Mouse (Mus musculus) cerebellum, adult 2 months (tissue): ENCODE results near the gene Sdc1.

Experiments
- CTCF ChIP-seq: fragments of 200-500 bp; IDR thresholded peaks from 2 replicates; pipeline ENCODE4 v1.5.1; 2011; ENCODE audit warnings: low read depth, mild to moderate bottlenecking, control low read depth, low read length, moderate library complexity, borderline replicate concordance; ENCODE audit not compliant: insufficient read depth
- POLR2A ChIP-seq: fragments of 200-500 bp; IDR thresholded peaks from 2 replicates; pipeline ENCODE4 v1.6.1; 2011; ENCODE audit warnings: low read length, control low read depth, borderline replicate concordance; ENCODE audit not compliant: insufficient read depth

DNA sequence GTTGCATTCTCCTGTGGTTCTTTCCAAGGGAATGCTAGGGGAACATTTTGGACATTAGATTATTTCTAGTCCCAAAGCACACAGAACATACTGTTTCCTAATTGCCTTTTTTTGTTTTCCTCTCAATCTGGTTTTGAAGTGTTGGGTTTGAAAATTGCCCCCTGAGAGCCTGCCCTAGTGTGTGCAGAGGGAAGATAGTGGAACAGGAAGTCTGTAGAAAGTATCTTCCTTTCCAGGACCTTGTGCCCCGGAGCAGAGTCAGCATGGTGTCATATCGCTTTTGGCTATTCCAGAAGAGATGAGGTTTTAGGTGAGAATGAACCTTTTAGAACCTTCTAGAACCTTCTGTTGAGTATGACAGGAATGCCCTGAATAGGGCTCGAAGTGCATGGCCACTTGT, 5.6 kb downstream of the Sdc1 start:
- no peak for TF ChIP-seq CTCF
- no peak for TF ChIP-seq POLR2A
